Mouse (Mus musculus) MEL (cell line): ENCODE measurements around the gene Utrn. TPM values are rescaled to one million over a fixed set of nuclear protein-coding genes. Genes with fewer than 3 reads are reported as not detected.

Experiments
- DNase-seq: peaks from one replicate; pipeline ENCODE4 v3.0.0; 2011; ENCODE audit warnings: low read depth, low spot score
- H3K27ac ChIP-seq: 2 replicates; pipeline ENCODE4 v1.5.1; 2012; ENCODE audit warnings: low read depth, mild to moderate bottlenecking, control low read depth, low read length, moderate library complexity; ENCODE audit not compliant: control insufficient read depth
- H3K27me3 ChIP-seq, 2 experiments: fragments of 150-350 bp in 1 of 2; sonication (generic) in 1 of 2; 2 replicates each; pipeline ENCODE4 v1.6.1; 2012; ENCODE audit warnings: low read length in 2 of 2, mild to moderate bottlenecking in 2 of 2, improper control_type of control experiment in 1 of 2, moderate library complexity in 1 of 2; ENCODE audit not compliant: insufficient read depth in 2 of 2, control insufficient read depth in 1 of 2
- H3K36me3 ChIP-seq, 2 experiments: 2 replicates each; pipeline ENCODE4 v1.6.1; 2012 to 2014; ENCODE audit warnings: low read length in 2 of 2, improper control_type of control experiment in 1 of 2, inconsistent platforms in 1 of 2, mild to moderate bottlenecking in 1 of 2; ENCODE audit not compliant: insufficient read depth in 2 of 2, control insufficient read depth in 1 of 2
- H3K4me1 ChIP-seq, 2 experiments: fragments of 150-350 bp in 1 of 2; sonication (generic) in 1 of 2; 2 replicates each; pipeline ENCODE4 v1.6.1; 2012; ENCODE audit warnings: low read length in 2 of 2, improper control_type of control experiment in 1 of 2, mild to moderate bottlenecking in 1 of 2; ENCODE audit not compliant: insufficient read depth in 2 of 2, control insufficient read depth in 1 of 2
- H3K4me3 ChIP-seq, 2 experiments: fragments of 150-350 bp in 1 of 2; sonication (generic) in 1 of 2; 2 replicates each; pipeline ENCODE4 v1.5.1; 2012; ENCODE audit warnings: low read depth in 2 of 2, low read length in 2 of 2, mild to moderate bottlenecking in 2 of 2, moderate library complexity in 2 of 2, control low read depth in 1 of 2, improper control_type of control experiment in 1 of 2; ENCODE audit not compliant: control insufficient read depth in 1 of 2, insufficient read depth in 1 of 2
- H3K79me2 ChIP-seq: 2 replicates; pipeline ENCODE4 v1.6.1; 2012; ENCODE audit warnings: mild to moderate bottlenecking, low read length, moderate library complexity; ENCODE audit not compliant: control insufficient read depth, poor library complexity, insufficient read depth
- H3K9ac ChIP-seq: 2 replicates; pipeline ENCODE4 v1.6.1; 2012; ENCODE audit warnings: low read depth, mild to moderate bottlenecking, control low read depth, low read length, moderate library complexity; ENCODE audit not compliant: control insufficient read depth, poor library complexity, severe bottlenecking
- H3K9me3 ChIP-seq: fragments of 150-350 bp; sonication (generic); replicated peaks from 2 replicates; pipeline ENCODE4 v1.6.1; 2012; ENCODE audit warnings: mild to moderate bottlenecking, low read length, improper control_type of control experiment, moderate library complexity; ENCODE audit not compliant: insufficient read depth
- CHD1 ChIP-seq: IDR thresholded peaks from 2 replicates; pipeline ENCODE4 v1.6.1; 2012; ENCODE audit warnings: low read depth, mild to moderate bottlenecking, inconsistent platforms, low read length, improper control_type of control experiment
- CHD2 ChIP-seq: IDR thresholded peaks from 2 replicates; pipeline ENCODE4 v1.6.1; 2011; ENCODE audit warnings: low read length, improper control_type of control experiment
- CTCF ChIP-seq, 3 experiments: IDR thresholded peaks in 2 of 3; conservative IDR thresholded peaks in 1 of 3; 2 replicates each; pipeline ENCODE4 v1.5.1; 2011 to 2012; ENCODE audit warnings: low read length in 3 of 3, low read depth in 2 of 3, mild to moderate bottlenecking in 2 of 3, improper control_type of control experiment in 1 of 3, inconsistent platforms in 1 of 3, mixed read lengths in 1 of 3, moderate library complexity in 1 of 3; ENCODE audit not compliant: control insufficient read depth in 1 of 3, insufficient read depth in 1 of 3, poor library complexity in 1 of 3, severe bottlenecking in 1 of 3
- EP300 ChIP-seq, 2 experiments: IDR thresholded peaks; 2 replicates each; pipeline ENCODE4 v1.6.1; 2011; ENCODE audit warnings: improper control_type of control experiment in 2 of 2, low read length in 2 of 2, low read depth in 1 of 2, mild to moderate bottlenecking in 1 of 2
- ETS1 ChIP-seq: IDR thresholded peaks from 2 replicates; pipeline ENCODE4 v1.6.1; 2012; ENCODE audit warnings: low read depth, mild to moderate bottlenecking, inconsistent platforms, low read length, improper control_type of control experiment, moderate library complexity
- GATA1 ChIP-seq: IDR thresholded peaks from 2 replicates; pipeline ENCODE4 v1.6.1; 2011; ENCODE audit warnings: low read depth, low read length, improper control_type of control experiment
- HCFC1 ChIP-seq: IDR thresholded peaks from 2 replicates; pipeline ENCODE4 v1.6.1; 2012; ENCODE audit warnings: low read depth, mild to moderate bottlenecking, inconsistent platforms, low read length, improper control_type of control experiment, moderate library complexity
- MAX ChIP-seq: IDR thresholded peaks from 2 replicates; pipeline ENCODE4 v1.6.1; 2011; ENCODE audit warnings: low read length, improper control_type of control experiment
- MYC ChIP-seq: IDR thresholded peaks from 2 replicates; pipeline ENCODE4 v1.6.1; 2011; ENCODE audit warnings: low read depth, mild to moderate bottlenecking, low read length, improper control_type of control experiment, moderate library complexity
- POLR2AphosphoS5 ChIP-seq: IDR thresholded peaks from 2 replicates; pipeline ENCODE4 v1.6.1; 2012; ENCODE audit warnings: low read depth, borderline replicate concordance, mild to moderate bottlenecking, inconsistent platforms, low read length, moderate library complexity, mixed read lengths
- RAD21 ChIP-seq: IDR thresholded peaks from 2 replicates; pipeline ENCODE4 v1.6.1; 2011; ENCODE audit warnings: mild to moderate bottlenecking, low read depth, low read length, improper control_type of control experiment
- RCOR1 ChIP-seq: IDR thresholded peaks from 2 replicates; pipeline ENCODE4 v1.6.1; 2012; ENCODE audit warnings: low read depth, mild to moderate bottlenecking, inconsistent platforms, low read length, improper control_type of control experiment
- SMC3 ChIP-seq: IDR thresholded peaks from 2 replicates; pipeline ENCODE4 v1.6.1; 2011; ENCODE audit warnings: low read depth, low read length, improper control_type of control experiment
- TAL1 ChIP-seq: IDR thresholded peaks from 2 replicates; pipeline ENCODE4 v1.6.1; 2012; ENCODE audit warnings: mild to moderate bottlenecking, inconsistent platforms, low read length, moderate library complexity, mixed read lengths
- USF2 ChIP-seq, 2 experiments: IDR thresholded peaks; 2 replicates each; pipeline ENCODE4 v1.6.1; 2011 to 2012; ENCODE audit warnings: improper control_type of control experiment in 2 of 2, low read length in 2 of 2, borderline replicate concordance in 1 of 2, inconsistent platforms in 1 of 2, low read depth in 1 of 2, mild to moderate bottlenecking in 1 of 2; ENCODE audit not compliant: insufficient read depth in 1 of 2
- ZKSCAN1 ChIP-seq: IDR thresholded peaks from 2 replicates; pipeline ENCODE4 v1.6.1; 2012; ENCODE audit warnings: low read depth, mild to moderate bottlenecking, inconsistent platforms, low read length, improper control_type of control experiment, moderate library complexity
- ZNF384 ChIP-seq: IDR thresholded peaks from 2 replicates; pipeline ENCODE4 v1.6.1; 2012; ENCODE audit warnings: low read depth, mild to moderate bottlenecking, inconsistent platforms, low read length, improper control_type of control experiment
- polyA plus RNA-seq, 2 experiments: library from polyadenylated mRNA; stranded (reverse) in 1 of 2; unstranded in 1 of 2; fragments of >175 nt in 1 of 2; fragments of >200 nt in 1 of 2; gene quantifications; 2 replicates each; pipeline versions ENCODE4 v1.2.1 to v1.2.4; 2012; ENCODE audit warnings: low replicate concordance in 2 of 2, low read depth in 1 of 2; ENCODE audit not compliant: insufficient read length in 2 of 2, insufficient read depth in 1 of 2, missing spikeins in 1 of 2
- total RNA-seq: library from RNA; depleted of rRNA; stranded (reverse); fragments of 300-350 nt; gene quantifications from 2 replicates; pipeline ENCODE4 v1.2.3, GENCODE M21; 2012

The Utrn gene
- total and polyA plus RNA-seq, 3 experiments: 2.3 to 4.3 TPM; not detected in 1

- Histone ChIP-seq H3K9ac (no peak overlapping the region), H3K9me3 (no peaks in the 10 kb centered on the region), H3K27ac (no peak overlapping the region), H3K27me3 (no peaks in the 10 kb centered on the region), H3K79me2 (no peaks in the 10 kb centered on the region), H3K4me3 (no peak overlapping the region), H3K36me3 (peaks cover 0 to 20% of the 10 kb centered on the region in 2 experiments; a peak in 3 of 4 replicates), H3K4me1 (peaks cover 3 to 23% of the 10 kb centered on the region in 2 experiments)
- peak; percentile 24; the same call in 1 of the 2 replicates for TF ChIP-seq RCOR1
- no peak for TF ChIP-seq CHD1
- TF ChIP-seq GATA1: peak; percentile 68
- 0 out of 2 replicates have a peak, but pooled peaks have one; percentile 31 for TF ChIP-seq ETS1
- TF ChIP-seq EP300 (IDR thresholded peaks at IDR 0.05; ENCODE audit: low read depth in 1 of 2, low read length in 2 of 2): no peak
- TF ChIP-seq MYC: no peak
- TF ChIP-seq ZNF384: peak; percentile 63
- no peak for TF ChIP-seq TAL1
- TF ChIP-seq USF2 (IDR thresholded peaks at IDR 0.05; ENCODE audit: borderline replicate concordance in 1 of 2, insufficient read depth in 1 of 2, low read depth in 1 of 2, low read length in 2 of 2): no peak
- no peak for TF ChIP-seq HCFC1
- DNase-seq: peak; percentile 47
Observed at GRCm38 (mm10) chr10:12701694-12702093, 167.5 kb downstream of the Utrn start.

GRCm38 (mm10) chr10:12700576-12700975 lies 168.6 kb downstream of the Utrn start:
- DNase-seq: peak; percentile 57
- H3K36me3 ChIP-seq: peaks cover 0 to 16% of the 10 kb centered on the region in 2 experiments; a peak in 3 of 4 replicates
- H3K9ac ChIP-seq: no peak overlapping the region
- H3K4me1 ChIP-seq: peaks cover 0 to 18% of the 10 kb centered on the region in 2 experiments; a peak in 3 of 4 replicates
- no peak overlapping the region for H3K27ac ChIP-seq
- no peaks in the 10 kb centered on the region for H3K27me3 ChIP-seq
- no peak overlapping the region for H3K4me3 ChIP-seq
- H3K9me3 ChIP-seq: no peaks in the 10 kb centered on the region
- H3K79me2 ChIP-seq: no peaks in the 10 kb centered on the region
- TF ChIP-seq CHD2 (no peak), MAX (no peak), ZKSCAN1 (no peak), POLR2AphosphoS5 (no peak), EP300 (IDR thresholded peaks at IDR 0.05; ENCODE audit: low read depth in 1 of 2, low read length in 2 of 2) (no peak), SMC3 (peak; percentile 19; the same call in 1 of the 2 replicates), CTCF (IDR thresholded peaks at IDR 0.05 in 2 of 3, conservative IDR thresholded peaks at IDR 0.05 in 1 of 3; ENCODE audit: control insufficient read depth in 1 of 3, insufficient read depth in 1 of 3, low read depth in 2 of 3, low read length in 3 of 3, poor library complexity in 1 of 3, severe bottlenecking in 1 of 3) (peak; percentile 31 to 73 (median 48)), TAL1 (no peak), RAD21 (no peak; the same call in 1 of the 2 replicates)
- TF ChIP-seq, all 39 proteins: peak for 2
